Mouse (Mus musculus) embryo, embryonic 10.5 days (tissue): ENCODE data around the gene Rabep1.
A peak's percentile ranks its signal among the peaks of the same experiment; 100 is the strongest.

Experiments
- DNase-seq: peaks from one replicate; pipeline ENCODE4 v3.0.0-alpha.2; 2015; ENCODE audit warnings: low spot score

The Rabep1 gene

DNA sequence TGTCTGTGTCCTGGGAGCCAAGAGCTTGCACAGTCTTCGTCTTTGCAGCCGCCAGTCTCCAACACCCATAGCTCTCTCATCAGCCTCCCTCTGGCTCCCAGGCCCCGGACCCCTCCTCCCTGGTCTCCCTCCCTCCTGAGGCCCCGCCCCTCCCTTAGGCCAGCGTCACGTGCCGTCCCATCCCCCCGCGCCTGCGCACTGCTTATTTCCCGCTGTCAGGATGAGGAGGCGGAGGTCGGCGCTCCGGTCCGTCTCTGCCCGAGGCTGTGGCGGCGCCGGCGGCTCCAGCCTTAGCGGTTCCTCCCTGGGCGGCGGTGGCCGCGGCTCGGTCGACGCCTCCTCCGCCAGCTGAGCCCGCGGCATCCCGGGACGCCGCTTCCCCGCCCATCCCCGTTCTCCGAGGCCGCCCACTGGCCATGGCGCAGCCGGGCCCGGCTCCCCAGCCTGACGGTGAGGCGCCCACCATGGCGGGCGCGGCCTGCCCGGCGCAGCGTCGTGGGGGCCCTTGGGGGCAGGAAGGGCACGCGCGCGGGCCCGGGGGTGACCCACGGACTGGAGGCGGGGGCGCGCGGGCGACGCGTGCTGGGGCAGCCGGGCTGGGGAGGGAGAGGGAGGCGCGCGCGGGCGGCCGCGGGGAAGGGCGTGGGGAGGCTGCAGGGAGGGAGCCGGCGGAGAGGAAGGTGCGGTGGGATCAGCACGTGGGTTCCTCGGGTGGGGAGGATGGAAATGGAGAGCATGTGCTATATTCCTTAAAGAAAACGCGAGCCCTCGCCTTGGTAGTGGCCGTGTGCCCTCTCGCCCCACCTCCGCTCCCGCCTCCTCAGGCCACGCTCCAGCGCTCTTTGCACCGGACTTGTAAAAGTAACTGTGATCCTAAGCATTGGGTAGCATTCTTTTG, at the start of gene Rabep1:
TSS of gene Rabep1 (plus strand) at position 220 of the 898 bp plus-strand sequence.
- peak; percentile 98 for DNase-seq

- DNase-seq, result no peak
Observed at GRCm38 (mm10) chr11:70802208-70802864, 42.2 kb upstream of the Rabep1 start.

GRCm38 (mm10) chr11:70802865-70803261, 41.7 kb upstream of the Rabep1 start:
- DNase-seq, result no peak

- DNase-seq, result no peak
Observed at GRCm38 (mm10) chr11:70803711-70804200, 40.8 kb upstream of the Rabep1 start.

DNA sequence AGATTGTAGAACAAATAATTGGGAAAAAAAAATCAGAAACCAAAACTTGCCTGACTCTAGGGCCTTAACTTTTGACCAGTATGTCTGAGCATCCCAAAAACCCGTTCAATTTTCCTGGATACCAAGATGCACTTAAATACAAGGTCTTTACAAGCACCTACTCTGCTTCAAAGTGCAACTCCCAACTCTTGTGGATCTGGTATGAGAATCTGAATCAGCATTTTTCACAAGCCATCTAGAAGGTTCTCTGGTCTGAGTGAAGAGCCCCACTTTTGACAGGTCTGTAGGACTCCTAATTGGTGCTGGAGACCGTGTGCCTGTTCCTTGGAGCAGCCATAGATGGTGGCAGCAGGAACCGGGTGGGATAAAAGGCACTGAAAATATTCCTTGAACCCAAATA, 40.2 kb upstream of the Rabep1 start:
- DNase-seq, result no peak

DNA sequence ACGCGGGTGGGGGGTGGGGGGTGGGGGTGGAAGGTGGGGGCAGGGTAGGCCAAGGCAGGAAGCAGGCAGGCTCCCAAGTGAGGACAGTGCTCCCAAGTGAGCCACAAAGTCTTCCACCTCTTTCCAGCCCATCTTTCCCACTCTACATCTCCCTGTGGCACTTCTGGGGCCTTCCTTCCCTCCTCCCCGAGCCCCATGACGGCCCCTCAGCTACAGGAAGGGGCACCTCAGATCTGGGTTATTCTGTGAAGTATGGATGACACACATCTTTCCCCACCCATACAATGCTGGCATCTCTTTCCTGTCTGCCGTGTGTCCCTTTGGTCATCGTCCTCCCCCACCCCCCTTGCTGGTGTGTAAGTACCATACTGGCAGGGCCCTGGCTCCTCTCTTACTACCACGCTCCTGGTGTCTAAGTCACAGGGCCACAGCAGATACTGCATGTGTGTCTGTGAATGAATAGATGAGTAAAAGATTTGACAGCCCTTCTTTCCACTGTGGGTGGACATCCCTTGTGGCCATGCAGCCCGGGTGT, 38.9 kb upstream of the Rabep1 start:
- DNase-seq, result no peak

GRCm38 (mm10) chr11:70806697-70807096, 37.9 kb upstream of the Rabep1 start:
- no peak for DNase-seq

DNA sequence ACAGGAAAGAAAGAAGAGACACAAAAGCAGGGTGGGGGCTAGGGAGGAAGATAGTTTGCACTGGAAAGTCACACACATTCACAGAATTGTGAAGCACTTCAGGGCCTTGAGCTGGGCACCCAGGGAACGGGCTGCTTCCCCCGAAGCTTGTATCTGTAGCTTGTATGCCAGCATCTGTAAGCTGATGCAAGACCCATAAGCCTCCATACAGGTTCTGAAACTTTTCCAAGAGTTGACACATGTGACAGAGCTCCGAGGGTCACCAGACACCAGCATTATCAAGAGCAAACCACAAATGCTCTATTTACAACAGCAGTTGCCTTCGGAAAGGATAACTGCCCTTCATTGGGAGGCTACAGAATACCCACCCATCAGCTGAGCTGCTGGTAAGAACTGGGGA, 36.9 kb upstream of the Rabep1 start:
- no peak for DNase-seq

- no peak for DNase-seq
Observed at GRCm38 (mm10) chr11:70808101-70808500, 36.5 kb upstream of the Rabep1 start.

DNA sequence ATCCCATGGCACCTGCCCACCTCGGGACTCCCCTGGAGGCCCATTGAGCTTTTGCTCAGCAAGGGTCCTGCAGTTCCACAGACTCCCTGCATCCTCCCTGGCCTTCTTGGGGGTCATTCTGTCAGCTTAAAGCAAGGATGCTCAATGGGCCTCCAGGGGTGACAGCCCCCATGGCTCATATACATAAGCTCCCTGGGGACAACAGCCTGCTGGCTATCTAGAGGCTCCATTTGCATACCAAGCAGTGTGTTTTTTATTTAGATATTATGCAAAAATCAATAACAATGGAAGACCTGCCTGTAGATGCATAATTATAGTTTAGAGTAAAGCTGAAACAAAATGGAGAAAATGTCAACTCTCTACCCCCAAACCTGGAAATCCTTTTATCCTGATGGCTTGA, 35.6 kb upstream of the Rabep1 start:
- no peak for DNase-seq

DNA sequence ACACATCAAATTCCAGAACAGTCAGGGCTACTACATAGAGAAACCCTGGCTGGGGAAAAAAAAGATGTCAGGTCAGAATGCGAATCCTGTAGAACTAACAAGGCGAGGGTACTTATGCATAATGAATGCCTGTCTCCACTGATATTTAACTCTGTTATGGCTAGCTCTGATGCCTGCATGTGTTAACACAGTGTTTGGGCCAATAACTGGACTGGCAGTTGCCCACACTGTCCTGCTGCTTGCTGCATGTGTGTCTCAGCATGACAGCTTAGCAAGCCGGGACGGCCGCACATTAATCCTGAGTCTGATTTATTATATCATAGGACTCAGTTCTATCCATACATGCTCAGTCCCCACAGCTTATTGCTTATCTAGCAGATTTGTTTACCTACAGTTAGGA, 33.5 kb upstream of the Rabep1 start:
- no peak for DNase-seq

DNA sequence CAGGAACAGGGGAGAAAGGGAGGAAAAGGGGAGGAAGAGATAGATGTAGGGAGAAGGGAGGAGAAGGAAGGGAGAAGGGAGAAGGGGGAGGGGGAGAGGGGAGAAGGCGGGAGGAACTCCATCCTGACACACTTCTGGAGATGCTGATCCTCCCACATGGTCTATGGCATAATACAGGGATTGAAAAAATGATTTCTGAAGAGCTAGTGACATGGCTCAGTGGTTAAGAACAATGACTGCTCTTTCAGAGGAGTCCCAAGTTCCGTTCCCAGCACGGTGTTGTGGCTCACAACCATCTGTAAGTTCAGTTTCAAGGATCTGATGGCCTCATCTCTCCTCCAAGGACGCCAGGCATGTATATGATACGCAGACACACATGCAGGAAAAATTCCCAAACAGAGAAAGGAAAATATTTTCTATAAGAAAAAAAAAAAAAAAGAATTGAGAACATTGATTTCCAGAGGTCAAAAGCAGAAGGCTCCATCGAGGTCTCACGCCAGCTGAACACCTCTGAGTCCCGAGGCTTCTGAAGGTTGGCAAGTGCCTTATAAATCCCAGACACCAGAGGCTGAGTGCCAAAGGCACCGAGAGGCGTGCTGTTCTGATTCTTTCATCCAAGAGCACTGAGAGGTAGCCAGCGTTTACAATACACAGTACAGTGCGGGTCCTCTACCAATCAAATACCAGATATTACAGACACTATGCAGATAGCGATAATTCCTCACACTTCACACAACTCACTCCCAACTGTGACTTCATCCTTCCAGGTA, 32.9 kb upstream of the Rabep1 start:
- no peak for DNase-seq

DNA sequence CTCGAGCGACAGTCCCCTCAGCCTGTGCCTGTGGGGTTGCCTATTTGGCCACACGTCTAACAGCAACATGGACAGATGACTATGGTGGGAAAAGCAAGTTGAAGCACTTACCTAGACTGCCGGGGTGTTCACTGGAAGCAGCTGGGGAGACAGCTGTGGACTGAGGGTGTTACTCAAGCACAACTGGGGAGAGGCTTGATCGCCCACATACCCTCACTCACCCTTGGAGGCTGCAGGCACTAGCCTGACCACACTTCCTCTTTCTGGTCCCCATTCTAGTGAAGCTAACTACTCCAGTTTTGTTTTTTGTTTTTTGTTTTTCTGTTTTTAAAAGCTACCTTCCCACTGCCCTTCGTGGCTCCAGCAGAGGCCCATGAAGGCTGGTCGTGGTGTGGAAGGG, 32.2 kb upstream of the Rabep1 start, which contains the start of gene Scimp:
TSS of gene Scimp (minus strand) at position 222 of the 400 bp plus-strand sequence.
- no peak for DNase-seq

- no peak for DNase-seq
Observed at GRCm38 (mm10) chr11:70815071-70815470, 29.5 kb upstream of the Rabep1 start.

GRCm38 (mm10) chr11:70815498-70816078, 29.0 kb upstream of the Rabep1 start:
- DNase-seq, result peak; percentile 85

GRCm38 (mm10) chr11:70816770-70817169, 27.8 kb upstream of the Rabep1 start:
- no peak for DNase-seq

- no peak for DNase-seq
Observed at GRCm38 (mm10) chr11:70820120-70820519, 24.5 kb upstream of the Rabep1 start.

DNA sequence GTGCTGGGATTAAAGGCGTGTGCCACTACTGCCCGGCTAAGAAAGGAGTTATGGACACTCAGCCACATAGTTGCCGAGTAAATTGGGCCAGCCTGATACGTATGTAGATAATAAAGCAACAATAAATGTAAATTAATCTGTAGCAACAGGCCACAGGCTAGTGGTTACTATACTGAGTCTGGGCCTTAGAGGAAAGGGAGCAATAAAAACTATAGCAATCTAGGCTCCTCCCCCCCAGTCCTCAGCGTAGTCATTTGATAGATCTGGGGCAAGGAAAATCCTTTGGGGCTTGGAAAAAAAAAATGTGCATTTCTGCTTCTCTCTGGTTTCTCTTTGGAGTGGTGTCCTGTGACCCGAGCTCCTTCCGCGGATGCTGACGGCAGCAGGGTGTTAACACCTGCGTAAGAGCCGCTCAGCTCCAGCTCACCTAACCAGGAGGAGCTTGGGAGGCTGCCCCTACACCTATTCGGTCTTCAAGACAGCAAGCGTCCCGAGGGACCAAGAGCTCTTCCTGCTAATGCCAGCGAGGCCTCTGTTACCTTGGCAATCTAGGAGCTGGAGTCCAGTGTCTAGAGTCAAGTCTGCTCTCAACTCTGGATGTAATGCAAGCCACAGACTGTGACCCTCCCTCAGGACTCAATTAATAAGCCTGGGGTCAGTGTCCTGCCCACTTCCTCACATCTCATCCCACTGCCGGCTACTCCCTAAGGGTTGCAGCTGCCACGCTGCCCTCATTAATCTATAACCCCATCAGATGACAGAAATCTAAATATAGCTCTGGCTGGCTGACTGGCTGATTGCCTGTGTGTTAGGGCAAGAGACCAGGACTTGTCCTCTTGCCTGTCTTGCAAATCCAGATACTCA, 22.6 kb upstream of the Rabep1 start:
- peak; percentile 48 for DNase-seq

GRCm38 (mm10) chr11:70826207-70826606, 18.4 kb upstream of the Rabep1 start:
- no peak for DNase-seq

DNA sequence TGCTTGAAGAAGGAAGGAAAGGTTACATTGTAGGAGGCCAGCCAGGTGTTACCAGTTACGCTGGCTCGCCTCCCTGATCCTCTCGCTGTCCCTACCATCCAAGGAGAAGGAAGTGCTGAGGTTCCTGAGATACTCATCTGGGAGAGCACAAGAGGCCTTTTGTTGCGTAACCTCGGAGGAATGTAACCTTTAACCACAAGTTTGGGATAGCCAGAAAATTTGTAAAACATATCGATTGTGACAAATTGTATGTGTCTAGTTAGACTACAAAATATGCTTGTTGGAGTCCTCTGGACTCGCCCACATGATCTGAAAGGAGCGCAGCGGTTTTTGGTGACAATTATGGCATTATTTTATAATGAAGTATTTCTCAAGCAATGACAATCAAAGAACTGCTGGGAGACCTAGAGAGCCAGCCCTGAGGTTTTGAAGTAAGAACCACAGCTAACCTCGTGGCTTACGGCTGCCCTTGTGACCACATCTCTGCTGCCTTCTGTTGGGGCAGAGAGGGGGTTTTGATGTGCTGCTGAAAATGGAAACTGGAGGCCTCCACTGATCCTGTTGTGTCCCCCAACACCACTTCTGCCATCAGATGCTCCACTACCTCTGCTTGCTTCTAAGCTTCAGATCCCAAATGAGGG, 15.5 kb upstream of the Rabep1 start:
- DNase-seq, result no peak
